Mouse (Mus musculus) forelimb bud, embryonic 11.5 days (tissue): ENCODE data around the gene Cpne6.
A peak's percentile ranks its signal among the peaks of the same experiment; 100 is the strongest.

ENCODE experiments used
- DNase-seq: peaks from one replicate; pipeline ENCODE4 v3.0.0-alpha.2; 2012; ENCODE audit warnings: low read depth, low spot score

Cpne6 gene

DNA sequence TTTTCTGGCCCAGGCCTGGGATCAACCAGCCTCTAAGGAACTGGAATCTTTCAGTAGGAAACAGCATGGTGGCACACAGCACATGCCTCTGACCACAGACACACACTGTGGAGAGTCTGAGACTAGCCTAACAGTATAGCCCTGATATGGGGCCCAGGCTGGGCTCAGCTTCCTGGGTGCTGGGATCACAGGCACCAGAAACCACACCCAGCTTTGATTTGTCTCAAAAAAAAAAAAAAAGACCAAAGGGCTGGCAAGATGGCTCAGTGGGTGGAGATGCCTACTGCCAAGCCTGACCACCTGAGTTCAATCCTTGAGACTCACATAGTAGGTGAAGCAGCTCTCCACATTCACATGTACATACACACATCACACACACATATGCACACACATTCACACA is 44.4 kb downstream of the Cpne6 start:
- no peak for DNase-seq

DNA sequence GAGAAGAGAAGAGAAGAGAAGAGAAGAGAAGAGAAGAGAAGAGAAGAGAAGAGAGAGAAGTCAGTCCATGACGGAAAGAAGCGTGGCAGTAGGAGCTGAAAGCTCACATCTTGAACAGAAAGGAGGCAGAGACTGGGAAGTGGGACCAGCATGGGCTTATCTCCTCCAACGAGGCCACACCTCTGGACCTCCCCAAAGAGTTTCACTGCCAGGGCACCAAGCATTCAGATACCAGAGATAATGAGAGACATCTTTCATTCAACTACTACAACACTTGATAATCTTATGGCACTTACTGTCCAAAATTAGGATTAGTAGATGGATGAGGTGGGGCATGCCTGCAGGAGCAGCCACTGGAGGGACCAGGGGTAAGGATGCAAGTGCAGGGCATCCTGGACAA is 45.5 kb downstream of the Cpne6 start:
- no peak for DNase-seq

DNA sequence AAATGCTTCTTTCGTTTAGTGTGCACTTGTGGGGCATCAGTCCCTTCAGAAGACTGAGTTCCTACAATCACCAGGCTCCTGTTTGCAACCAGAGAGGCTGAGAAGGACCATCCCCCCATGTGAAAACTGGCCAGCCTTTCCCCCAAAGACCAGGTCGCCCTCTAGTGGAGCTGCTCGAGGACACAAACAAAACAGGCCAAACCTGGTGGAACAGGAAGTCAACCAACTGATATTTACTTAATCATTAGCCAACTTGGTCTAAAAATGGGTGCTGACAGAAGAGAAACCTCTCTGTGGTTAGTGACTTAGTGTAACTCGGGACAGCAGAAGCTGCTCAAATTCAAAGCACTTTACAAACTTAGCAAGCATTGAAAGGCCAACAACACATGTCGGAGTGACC is 46.8 kb downstream of the Cpne6 start:
- peak; percentile 67 for DNase-seq

DNA sequence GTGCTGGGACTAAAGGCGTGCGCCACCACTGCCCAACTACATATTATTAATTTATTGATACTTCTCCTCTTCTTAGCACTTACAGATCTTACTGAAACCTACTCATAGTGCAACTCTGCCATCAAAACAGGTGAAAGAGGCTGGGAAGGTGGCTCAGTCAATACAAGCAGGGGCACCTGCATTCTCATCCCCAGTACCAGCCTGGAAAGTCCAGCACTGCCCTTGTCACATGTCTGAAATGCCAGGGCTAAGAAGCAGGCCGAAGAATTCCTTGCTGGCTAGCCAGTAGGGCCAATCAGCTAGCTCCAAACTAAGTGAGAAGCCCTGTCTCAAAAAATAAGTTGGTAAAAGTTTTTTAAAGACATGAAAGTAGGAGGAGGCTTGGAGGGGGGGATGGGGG is 47.3 kb downstream of the Cpne6 start:
- no peak for DNase-seq

DNA sequence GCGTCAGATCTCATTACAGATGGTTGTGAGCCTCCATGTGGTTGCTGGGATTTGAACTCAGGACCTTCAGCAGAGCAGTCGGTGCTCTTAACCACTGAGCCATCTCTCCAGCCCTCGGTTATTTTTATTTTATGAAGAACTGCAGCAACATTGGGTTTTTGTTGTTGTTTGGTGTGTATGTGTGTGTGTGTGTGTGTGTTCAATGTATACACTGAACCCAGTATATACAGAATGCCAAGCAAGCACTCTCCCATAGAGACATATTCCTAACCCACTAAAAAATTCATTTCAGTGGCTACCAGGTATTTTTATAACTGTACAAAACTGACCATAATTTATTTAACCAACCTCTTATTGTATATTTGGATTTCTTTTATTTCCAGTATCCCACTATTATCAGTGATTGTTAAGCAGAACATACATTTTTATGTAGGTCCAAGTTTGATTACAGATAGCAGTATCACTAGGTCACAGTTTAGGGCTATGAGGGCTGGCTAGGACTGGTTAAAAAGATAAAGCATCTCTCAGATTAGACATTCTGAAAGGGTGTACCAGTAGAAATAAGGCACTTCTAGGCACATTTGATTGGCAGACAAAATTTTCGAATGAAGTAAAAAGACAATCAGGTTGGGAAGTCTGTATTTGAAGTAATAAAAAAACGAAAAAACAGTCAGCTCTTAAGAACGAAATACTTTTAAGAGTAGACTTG is 48.6 kb downstream of the Cpne6 start:
- no peak for DNase-seq

DNA sequence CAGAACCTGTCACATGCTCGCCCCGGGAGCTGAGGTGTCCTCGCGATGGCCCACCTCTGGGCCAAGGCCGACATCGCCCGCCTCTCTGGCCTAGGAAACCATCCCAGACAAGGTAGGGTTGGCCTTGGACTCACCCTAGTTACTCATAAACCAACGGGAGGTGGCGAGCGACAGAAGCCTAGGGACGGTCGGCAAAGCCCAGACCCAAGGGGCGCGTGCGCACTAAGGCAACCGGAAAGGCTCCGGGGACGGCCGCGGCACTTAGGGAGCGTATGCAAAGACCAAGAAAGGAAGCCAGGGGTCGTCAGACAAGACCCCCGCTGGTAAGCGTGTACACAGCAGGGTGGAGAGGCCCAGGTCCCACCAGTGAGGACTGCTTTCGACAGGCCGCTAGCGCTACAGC is 49.6 kb downstream of the Cpne6 start, which contains the start of gene Dcaf11:
Dcaf11 (plus strand) TSS at position 208 of the 403 bp plus-strand sequence.
- peak; percentile 93 for DNase-seq

DNA sequence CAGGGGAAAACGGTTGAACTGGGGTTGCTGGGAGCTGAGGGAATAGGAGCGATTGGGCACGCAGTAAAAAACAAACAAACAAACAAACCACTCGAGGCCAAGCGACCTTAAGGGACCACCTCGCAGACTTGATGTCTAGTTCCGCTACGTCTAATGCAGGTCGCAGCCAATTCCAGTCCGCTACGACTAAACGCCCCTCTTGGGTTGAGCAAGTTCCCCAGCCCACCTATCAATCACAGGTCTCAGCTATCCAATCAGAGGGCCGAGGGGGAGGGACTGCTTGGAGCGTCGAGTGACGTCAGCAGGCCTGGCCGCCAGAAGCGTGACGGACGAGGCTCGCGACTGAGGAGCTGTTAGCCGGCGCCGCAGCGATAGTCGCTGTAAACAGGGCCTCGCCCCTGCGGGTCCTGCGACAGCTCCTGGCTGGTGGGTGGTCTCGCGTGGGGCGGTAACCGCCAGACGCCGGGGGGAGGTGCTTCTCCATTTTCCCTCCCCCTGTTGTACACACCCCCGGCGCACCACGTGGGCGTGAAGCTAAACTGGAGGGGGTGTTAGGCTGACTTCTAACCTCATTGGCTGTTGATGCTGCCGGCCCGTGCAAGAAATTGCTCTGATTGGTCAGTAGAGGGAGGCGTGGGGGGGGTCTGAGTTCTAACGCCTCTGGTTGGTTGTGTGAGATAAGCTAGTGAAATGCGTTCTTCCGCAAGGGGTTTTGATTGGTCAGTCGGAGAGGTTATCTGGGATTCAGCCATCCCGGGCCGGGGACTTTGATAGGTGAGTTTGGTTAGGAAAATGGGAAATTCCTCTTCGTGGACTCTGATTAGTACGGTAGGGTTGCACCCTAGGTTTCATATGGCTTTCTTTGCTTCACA is 50.2 kb downstream of the Cpne6 start, which contains the start of gene A730061H03Rik:
A730061H03Rik (minus strand) TSS at position 205 of the 872 bp plus-strand sequence.
- DNase-seq: peak; percentile 99

DNA sequence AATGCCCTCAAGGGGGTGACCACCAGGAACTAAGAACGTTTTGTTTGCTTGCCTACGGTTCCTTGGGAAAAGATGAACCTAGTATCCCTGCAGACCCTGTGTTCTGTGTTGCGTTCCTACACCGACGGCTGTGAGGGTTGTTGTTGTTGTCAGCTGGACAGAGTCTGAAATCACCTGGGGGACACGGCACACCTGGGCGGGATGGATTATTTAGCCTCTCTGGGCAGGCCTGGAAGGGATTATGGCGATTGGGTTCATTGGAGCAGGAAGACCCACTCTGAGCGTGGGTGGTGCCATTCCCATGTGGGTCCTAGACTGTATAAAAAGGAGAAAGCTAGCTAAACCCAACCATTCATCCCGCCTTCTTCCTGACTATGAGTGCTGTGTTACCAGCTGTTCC is 51.6 kb downstream of the Cpne6 start:
- DNase-seq: no peak

DNA sequence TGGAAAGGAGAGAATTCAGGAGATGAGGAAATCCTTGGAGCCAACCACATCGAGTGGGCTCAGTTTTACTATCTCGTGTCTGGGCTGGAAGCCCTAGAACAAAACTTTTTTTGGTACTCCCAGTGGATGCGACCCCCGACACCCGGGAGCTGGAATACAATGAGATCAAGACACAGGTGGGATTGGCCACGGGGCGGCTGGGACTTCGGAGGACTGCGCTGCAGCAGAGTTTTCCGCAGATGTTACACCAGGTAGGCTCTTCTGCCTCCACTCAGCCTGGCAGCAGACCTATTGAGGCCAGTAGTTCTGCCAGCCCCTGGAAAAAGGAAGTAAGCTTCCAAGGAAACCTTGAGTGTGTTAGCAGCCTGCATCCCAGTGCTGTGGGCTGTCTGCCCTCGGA is 53.0 kb downstream of the Cpne6 start:
- DNase-seq: no peak

DNA sequence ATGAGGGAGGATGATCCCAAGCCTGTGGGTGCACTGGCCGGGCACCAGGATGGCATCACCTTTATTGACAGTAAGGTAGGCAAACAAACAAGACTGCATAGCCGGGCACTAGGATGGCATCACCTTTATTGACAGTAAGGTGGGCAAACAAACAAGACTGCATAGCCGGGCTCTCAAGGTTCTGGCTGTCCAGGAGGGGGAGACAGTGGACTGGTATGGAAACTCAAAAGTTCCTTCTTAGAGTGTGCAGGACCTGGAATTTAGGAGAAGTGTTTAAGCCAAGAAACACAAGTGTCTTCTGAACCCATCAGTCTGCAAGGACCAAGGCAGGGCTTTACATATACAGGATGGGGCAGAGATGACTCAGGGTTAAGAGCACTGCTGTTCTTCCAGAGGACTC is 55.5 kb downstream of the Cpne6 start:
- no peak for DNase-seq
